Mouse (Mus musculus) heart, embryonic 13.5 days (tissue): ENCODE measurements around the gene C130050O18Rik. TPM values are rescaled to one million over a fixed set of nuclear protein-coding genes. Genes with fewer than 3 reads are reported as not detected.

Experiments
- ATAC-seq: fragments of 200-750 bp; cut with Nextera tagmentation; 2 replicates; pipeline ENCODE4 v1.8.0; 2017; ENCODE audit warnings: moderate TSS enrichment; ENCODE audit not compliant: insufficient number of reproducible peaks, low FRiP score, low TSS enrichment; ENCODE audit errors: extremely low read depth
- H3K27ac ChIP-seq: fragments of 300-500 bp; sonication (generic); replicated peaks from 2 replicates; pipeline ENCODE4 v1.5.1; 2015; ENCODE audit warnings: moderate library complexity, mild to moderate bottlenecking, inconsistent platforms
- H3K27me3 ChIP-seq: fragments of 300-500 bp; sonication (generic); replicated peaks from 2 replicates; pipeline ENCODE4 v1.6.1; 2015; ENCODE audit warnings: mild to moderate bottlenecking, inconsistent platforms
- H3K36me3 ChIP-seq: fragments of 300-500 bp; sonication (generic); 2 replicates; pipeline ENCODE4 v1.6.1; 2015; ENCODE audit warnings: mild to moderate bottlenecking, inconsistent platforms
- H3K4me1 ChIP-seq: fragments of 300-500 bp; sonication (generic); 2 replicates; pipeline ENCODE4 v1.6.1; 2015; ENCODE audit warnings: inconsistent platforms
- H3K4me2 ChIP-seq: fragments of 300-500 bp; sonication (generic); 2 replicates; pipeline ENCODE4 v1.6.1; 2015; ENCODE audit warnings: inconsistent platforms, mild to moderate bottlenecking, moderate library complexity
- H3K4me3 ChIP-seq: fragments of 300-500 bp; sonication (generic); 2 replicates; pipeline ENCODE4 v1.5.1; 2015; ENCODE audit warnings: moderate library complexity, mild to moderate bottlenecking, inconsistent platforms
- H3K9ac ChIP-seq: fragments of 300-500 bp; sonication (generic); 2 replicates; pipeline ENCODE4 v1.6.1; 2015; ENCODE audit warnings: inconsistent platforms, mild to moderate bottlenecking, moderate library complexity
- H3K9me3 ChIP-seq: fragments of 300-500 bp; sonication (generic); 2 replicates; pipeline ENCODE4 v1.6.1; 2016; ENCODE audit warnings: inconsistent platforms
- WGBS: fragments of 180-500 bp; shearing (Covaris S2); methylation state at CpG from one replicate; pipeline ENCODE4 v1.1.7; 2015; ENCODE audit warnings: mixed read lengths; 5-methylcytosine and 5-hydroxymethylcytosine counted together
- polyA plus RNA-seq: library from polyadenylated mRNA; unstranded; fragments of >200 nt; fragmentation: Nextera tagmentation; extraction: Ambion mirVana; gene quantifications from 2 replicates; pipeline ENCODE4 v1.2.1, GENCODE M21; 2015

C130050O18Rik gene
- polyA plus RNA-seq, 1 experiment from 2014 or later, result 0.24 TPM

GRCm38 (mm10) chr5:139402106-139402505 lies 3.0 kb upstream of the C130050O18Rik start:
- ATAC-seq, result no peak
- 91% methylated on average over 2 of the region's 2 CpGs for WGBS
- Histone ChIP-seq H3K9me3 (no peaks in the 10 kb centered on the region), H3K4me2 (no peak overlapping the region), H3K36me3 (no peaks in the 10 kb centered on the region), H3K9ac (no peak overlapping the region), H3K4me3 (no peak overlapping the region), H3K27me3 (peaks cover 6% of the 10 kb centered on the region; the same call in 1 of the 2 replicates), H3K4me1 (peaks cover 42% of the 10 kb centered on the region), H3K27ac (no peak overlapping the region)

DNA sequence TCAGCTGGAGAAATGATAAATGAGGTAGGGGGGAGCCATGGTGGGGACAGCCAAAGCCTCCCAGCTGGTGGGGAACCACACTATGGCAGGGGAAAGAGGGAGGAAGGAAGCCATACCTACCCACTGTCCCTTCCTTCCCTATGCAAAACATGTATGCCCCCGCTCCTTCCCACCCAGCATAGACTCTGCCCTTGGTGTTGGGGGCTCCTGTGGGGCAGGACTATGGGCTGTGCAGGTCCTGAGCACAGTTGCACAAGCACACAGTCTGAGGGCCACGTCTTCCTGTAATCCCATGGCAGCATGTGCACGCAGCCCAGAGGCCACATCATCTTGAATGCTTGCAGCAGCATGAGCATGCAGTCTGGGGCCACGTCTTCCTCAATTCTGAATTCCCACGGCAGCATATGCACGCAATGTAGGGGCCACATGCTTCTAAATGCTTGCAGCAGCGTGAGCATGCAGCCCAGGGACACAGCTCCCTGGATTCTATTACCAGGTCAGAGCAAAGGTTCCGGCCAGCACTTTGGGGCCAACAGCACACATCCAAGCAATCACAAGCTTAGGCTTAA lies 1.3 kb upstream of the C130050O18Rik start:
- no peak for ATAC-seq
- Histone ChIP-seq H3K4me3 (no peak overlapping the region), H3K4me1 (peaks cover 34% of the 10 kb centered on the region), H3K36me3 (no peaks in the 10 kb centered on the region), H3K9me3 (no peaks in the 10 kb centered on the region), H3K27me3 (peaks cover 15% of the 10 kb centered on the region; the same call in 1 of the 2 replicates), H3K9ac (no peak overlapping the region), H3K27ac (no peak overlapping the region), H3K4me2 (no peak overlapping the region)
- WGBS, result 88% methylated on average over 8 of the region's 8 CpGs

DNA sequence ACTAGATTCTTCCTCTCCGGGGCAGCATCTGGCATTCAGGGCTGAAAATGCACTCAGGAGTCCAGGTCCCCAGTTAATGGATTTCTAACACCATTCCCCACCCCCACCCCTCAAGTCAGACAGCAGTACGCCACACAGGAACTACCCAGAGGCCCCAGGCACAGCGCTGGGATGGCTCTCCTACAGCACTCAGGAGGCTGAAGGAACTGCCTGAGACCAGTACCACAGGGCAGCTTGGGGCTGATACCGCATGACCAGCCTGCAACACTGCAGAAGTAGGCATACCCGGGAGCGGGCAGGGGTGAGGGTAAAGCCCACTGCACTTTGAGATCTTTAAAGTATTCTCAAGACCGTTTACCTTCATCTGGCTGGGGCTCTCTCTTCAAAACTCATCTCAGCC lies 398 bp downstream of the C130050O18Rik start:
- H3K4me2 ChIP-seq, result no peak overlapping the region
- H3K9me3 ChIP-seq, result no peaks in the 10 kb centered on the region
- peaks cover 49% of the 10 kb centered on the region for H3K4me1 ChIP-seq
- H3K4me3 ChIP-seq, result no peak overlapping the region
- H3K9ac ChIP-seq, result 0 out of 2 replicates have a peak overlapping the region, but pooled peaks have one; percentile 50
- H3K27ac ChIP-seq, result 0 out of 2 replicates have a peak overlapping the region, but pooled peaks have one; percentile 15
- no peaks in the 10 kb centered on the region for H3K36me3 ChIP-seq
- H3K27me3 ChIP-seq, result peaks cover 15% of the 10 kb centered on the region; the same call in 1 of the 2 replicates
- 67% methylated on average over 7 of the region's 7 CpGs for WGBS
- ATAC-seq, result no peak

DNA sequence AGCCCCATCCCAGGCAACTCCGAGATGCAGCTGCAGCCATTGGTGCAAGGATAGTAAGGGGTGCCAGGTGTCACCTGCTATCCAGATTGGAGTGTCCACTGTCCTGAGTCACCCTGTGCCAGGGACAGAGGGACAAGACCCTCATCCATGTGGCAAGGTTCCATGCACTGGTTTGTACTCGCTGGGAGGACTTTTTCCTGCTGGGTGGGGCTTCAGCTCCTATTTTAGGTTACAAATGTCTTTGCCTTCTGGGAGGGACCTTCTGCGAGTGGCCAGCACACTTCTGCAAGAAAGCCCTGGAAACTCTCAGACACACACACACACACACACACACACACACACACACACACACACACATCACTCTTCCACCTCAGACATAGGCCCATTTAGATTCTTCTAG lies 873 bp downstream of the C130050O18Rik start:
- Histone ChIP-seq H3K27me3 (peaks cover 18% of the 10 kb centered on the region; the same call in 1 of the 2 replicates), H3K4me3 (no peak overlapping the region), H3K4me1 (peaks cover 50% of the 10 kb centered on the region), H3K36me3 (no peaks in the 10 kb centered on the region), H3K4me2 (no peak overlapping the region), H3K9me3 (no peaks in the 10 kb centered on the region), H3K9ac (no peak overlapping the region), H3K27ac (no peak overlapping the region)
- WGBS, result 54% methylated on average over 3 of the region's 3 CpGs
- ATAC-seq, result no peak

- peaks cover 50% of the 10 kb centered on the region for H3K4me1 ChIP-seq
- no peak for ATAC-seq
- H3K27me3 ChIP-seq, result peaks cover 29% of the 10 kb centered on the region
- no peaks in the 10 kb centered on the region for H3K9me3 ChIP-seq
- H3K27ac ChIP-seq, result no peak overlapping the region
- WGBS, result 83% methylated on average over 14 of the region's 14 CpGs
- no peaks in the 10 kb centered on the region for H3K36me3 ChIP-seq
- no peak overlapping the region for H3K4me3 ChIP-seq
- no peak overlapping the region for H3K4me2 ChIP-seq
- no peak overlapping the region for H3K9ac ChIP-seq
These were observed 2.2 kb downstream of the C130050O18Rik start for GRCm38 (mm10) chr5:139407121-139407885.

DNA sequence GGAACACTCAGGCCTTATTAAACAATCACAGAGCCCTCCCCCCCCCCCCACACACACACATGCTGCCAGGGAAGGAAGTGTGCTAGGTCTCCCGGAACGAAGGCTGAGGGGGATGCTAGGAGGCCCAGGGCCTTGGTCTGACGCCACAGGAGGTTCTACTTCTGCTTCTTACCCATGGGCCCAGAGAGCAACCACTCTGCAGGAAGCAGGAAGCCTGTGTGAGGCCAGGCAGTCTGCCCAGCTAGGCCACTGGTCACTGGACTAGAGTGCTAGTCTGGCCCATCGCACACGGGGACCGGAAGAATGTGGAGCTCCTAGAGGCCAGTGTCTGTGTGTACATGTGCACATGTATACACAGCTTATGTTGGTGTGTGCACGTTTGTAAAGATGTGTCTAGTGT lies 3.4 kb downstream of the C130050O18Rik start:
- ATAC-seq, result no peak
- 79% methylated on average over 7 of the region's 7 CpGs for WGBS
- Histone ChIP-seq H3K27ac (peak overlapping the region; percentile 6; the same call in 1 of the 2 replicates), H3K36me3 (no peaks in the 10 kb centered on the region), H3K4me2 (no peak overlapping the region), H3K4me1 (peaks cover 50% of the 10 kb centered on the region), H3K27me3 (peaks cover 41% of the 10 kb centered on the region), H3K9me3 (no peaks in the 10 kb centered on the region), H3K9ac (no peak overlapping the region), H3K4me3 (no peak overlapping the region)

DNA sequence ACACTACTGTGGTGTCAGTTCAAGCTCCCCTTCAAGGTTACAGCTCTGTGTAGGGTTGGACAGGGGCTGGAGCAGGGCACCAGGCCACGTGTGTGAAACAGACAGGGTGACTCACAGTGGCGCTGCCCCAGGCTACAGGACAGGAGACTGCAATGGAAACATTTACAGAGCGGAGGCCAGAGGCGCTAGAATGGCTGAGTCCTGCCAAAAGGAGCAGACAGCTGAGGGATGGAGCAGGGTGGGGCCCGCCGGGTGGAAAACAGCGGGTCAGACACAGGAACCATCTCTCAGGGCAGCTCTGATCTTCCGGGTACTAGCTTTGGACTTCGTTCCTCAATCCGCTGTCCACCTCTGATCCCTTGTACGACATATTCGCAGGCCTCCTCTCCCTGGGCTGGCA lies 4.3 kb downstream of the C130050O18Rik start:
- Histone ChIP-seq H3K9ac (no peak overlapping the region), H3K27ac (peak overlapping the region; percentile 64), H3K4me1 (peaks cover 50% of the 10 kb centered on the region), H3K27me3 (peaks cover 47% of the 10 kb centered on the region), H3K4me2 (no peak overlapping the region), H3K36me3 (peaks cover 3% of the 10 kb centered on the region; the same call in 1 of the 2 replicates), H3K4me3 (no peak overlapping the region), H3K9me3 (no peaks in the 10 kb centered on the region)
- peak; percentile 48 for ATAC-seq
- WGBS, result 47% methylated on average over 12 of the region's 12 CpGs

DNA sequence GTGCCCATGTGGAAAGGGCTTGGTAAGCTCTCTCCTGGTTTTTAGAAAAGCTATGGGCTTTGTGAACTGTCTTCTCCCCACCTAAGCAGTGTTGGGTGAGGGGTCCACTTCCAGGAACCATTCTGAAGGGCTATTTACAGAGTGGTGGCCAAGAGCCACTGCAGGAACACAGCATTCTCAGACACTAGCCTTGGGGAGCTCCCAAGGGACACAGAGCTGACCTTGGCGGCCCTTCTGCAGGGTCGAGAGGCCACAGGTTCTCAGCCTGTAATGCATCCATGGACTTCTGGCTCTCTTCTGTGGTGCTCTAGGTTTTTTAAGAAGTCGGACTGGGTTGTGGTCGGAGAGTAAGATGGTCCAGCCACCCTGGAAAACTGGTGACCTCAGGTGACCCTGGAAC lies 5.0 kb downstream of the C130050O18Rik start:
- H3K27me3 ChIP-seq, result peaks cover 54% of the 10 kb centered on the region

DNA sequence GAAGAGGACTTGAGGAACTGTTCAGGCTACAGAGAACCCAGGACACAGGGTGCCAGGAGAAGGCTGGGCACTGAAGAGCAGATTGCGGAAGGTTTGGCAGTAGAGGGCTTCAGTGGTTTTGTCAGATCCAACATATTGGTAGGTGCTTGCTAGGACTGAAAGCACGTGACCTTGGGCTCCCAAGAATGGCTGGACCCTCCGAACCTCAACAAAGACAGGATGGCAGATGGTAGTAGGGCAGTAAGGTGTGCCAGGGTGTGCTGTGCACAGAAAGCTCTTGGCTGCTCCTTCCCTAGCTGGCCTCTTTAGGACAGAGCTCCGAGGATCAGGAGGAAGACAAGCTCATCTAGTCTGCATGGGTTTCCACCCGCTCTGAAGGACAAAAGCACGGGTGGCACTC lies 6.0 kb downstream of the C130050O18Rik start:
- Histone ChIP-seq H3K9ac (no peak overlapping the region), H3K4me2 (no peak overlapping the region), H3K27ac (no peak overlapping the region), H3K4me3 (no peak overlapping the region), H3K4me1 (peaks cover 33% of the 10 kb centered on the region), H3K9me3 (no peaks in the 10 kb centered on the region), H3K36me3 (peaks cover 7% of the 10 kb centered on the region; the same call in 1 of the 2 replicates), H3K27me3 (peaks cover 64% of the 10 kb centered on the region)
- WGBS, result 88% methylated on average over 6 of the region's 6 CpGs
- ATAC-seq, result no peak

More for the DNA sequence above, 5.0 kb downstream of the C130050O18Rik start:
- H3K27ac ChIP-seq, result peak overlapping the region; percentile 64; the same call in 1 of the 2 replicates
- peaks cover 7% of the 10 kb centered on the region; the same call in 1 of the 2 replicates for H3K36me3 ChIP-seq
- peaks cover 44% of the 10 kb centered on the region for H3K4me1 ChIP-seq
- H3K4me2 ChIP-seq, result no peak overlapping the region
- H3K4me3 ChIP-seq, result no peak overlapping the region
- H3K9ac ChIP-seq, result no peak overlapping the region
- WGBS, result 88% methylated on average over 4 of the region's 4 CpGs
- no peak for ATAC-seq
- no peaks in the 10 kb centered on the region for H3K9me3 ChIP-seq

- H3K4me2 ChIP-seq, result no peak overlapping the region
- peaks cover 71% of the 10 kb centered on the region for H3K27me3 ChIP-seq
- no peak for ATAC-seq
- peaks cover 7% of the 10 kb centered on the region; the same call in 1 of the 2 replicates for H3K36me3 ChIP-seq
- H3K27ac ChIP-seq, result no peak overlapping the region
- no peaks in the 10 kb centered on the region; the same call in 1 of the 2 replicates for H3K9me3 ChIP-seq
- no peak overlapping the region for H3K4me3 ChIP-seq
- H3K9ac ChIP-seq, result no peak overlapping the region
- 64% methylated on average over 15 of the region's 15 CpGs for WGBS
- H3K4me1 ChIP-seq, result peaks cover 30% of the 10 kb centered on the region
These were observed 6.7 kb downstream of the C130050O18Rik start for GRCm38 (mm10) chr5:139411665-139412314.

- H3K9ac ChIP-seq, result no peak overlapping the region
- H3K9me3 ChIP-seq, result no peaks in the 10 kb centered on the region; the same call in 1 of the 2 replicates
- no peak overlapping the region for H3K4me2 ChIP-seq
- 86% methylated on average over 4 of the region's 4 CpGs for WGBS
- peaks cover 65% of the 10 kb centered on the region for H3K27me3 ChIP-seq
- peaks cover 31% of the 10 kb centered on the region for H3K4me1 ChIP-seq
- ATAC-seq, result no peak
- H3K36me3 ChIP-seq, result peaks cover 7% of the 10 kb centered on the region; the same call in 1 of the 2 replicates
- H3K27ac ChIP-seq, result no peak overlapping the region
- no peak overlapping the region for H3K4me3 ChIP-seq
These were observed 8.5 kb downstream of the C130050O18Rik start for GRCm38 (mm10) chr5:139413545-139413944.
